Mouse (Mus musculus) forebrain, embryonic 11.5 days (tissue): ENCODE data around the gene Tmem263. TPM values are rescaled to one million over a fixed set of nuclear protein-coding genes. Genes with fewer than 3 reads are reported as not detected.

ENCODE experiments used
- ATAC-seq: fragments of 200-750 bp; cut with Nextera tagmentation; replicated peaks from 2 replicates; pipeline ENCODE4 v1.8.0; 2017; ENCODE audit warnings: moderate TSS enrichment; ENCODE audit not compliant: low FRiP score
- DNase-seq: peaks from one replicate; pipeline ENCODE4 v3.0.0-alpha.2; 2017; ENCODE audit warnings: low spot score
- H3K27ac ChIP-seq: fragments of 300-500 bp; sonication (generic); 2 replicates; pipeline ENCODE4 v1.5.1; 2014; ENCODE audit warnings: low read depth, low read length
- H3K27me3 ChIP-seq: fragments of 300-500 bp; sonication (generic); 2 replicates; pipeline ENCODE4 v1.6.1; 2014; ENCODE audit warnings: mild to moderate bottlenecking, low read length, mixed read lengths; ENCODE audit not compliant: control insufficient read depth, insufficient read depth
- H3K36me3 ChIP-seq: fragments of 300-500 bp; sonication (generic); 2 replicates; pipeline ENCODE4 v1.6.1; 2014; ENCODE audit warnings: mild to moderate bottlenecking, low read length, moderate library complexity, mixed read lengths; ENCODE audit not compliant: control insufficient read depth, insufficient read depth
- H3K4me1 ChIP-seq: fragments of 300-500 bp; sonication (generic); replicated peaks from 2 replicates; pipeline ENCODE4 v1.6.1; 2014; ENCODE audit warnings: low read length, mixed read lengths; ENCODE audit not compliant: control insufficient read depth, insufficient read depth
- H3K4me2 ChIP-seq: fragments of 300-500 bp; sonication (generic); 2 replicates; pipeline ENCODE4 v1.6.1; 2014; ENCODE audit warnings: low read depth, mild to moderate bottlenecking, low read length, moderate library complexity, mixed read lengths; ENCODE audit not compliant: severe bottlenecking
- H3K4me3 ChIP-seq: fragments of 300-500 bp; sonication (generic); 2 replicates; pipeline ENCODE4 v1.5.1; 2014; ENCODE audit warnings: low read depth, low read length
- H3K9ac ChIP-seq: fragments of 300-500 bp; sonication (generic); 2 replicates; pipeline ENCODE4 v1.6.1; 2014; ENCODE audit warnings: low read length
- H3K9me3 ChIP-seq: fragments of 300-500 bp; sonication (generic); 2 replicates; pipeline ENCODE4 v1.6.1; 2016; ENCODE audit warnings: low read length, mixed read lengths; ENCODE audit not compliant: control insufficient read depth
- WGBS: fragments of 180-500 bp; shearing (Covaris S2); extraction: QIAGEN DNeasy Blood & Tissue Kit; methylation state at CpG from one replicate; pipeline ENCODE4 v1.1.7; 2014; 5-methylcytosine and 5-hydroxymethylcytosine counted together
- polyA plus RNA-seq: library from polyadenylated mRNA; unstranded; fragments of >200 nt; fragmentation: Nextera tagmentation; extraction: Ambion mirVana; gene quantifications from 2 replicates; pipeline ENCODE4 v1.2.1, GENCODE M21; 2014

Gene Tmem263
- 60.7 and 66.5 TPM in 2 replicates for polyA plus RNA-seq

- H3K27me3 ChIP-seq = no peaks in the 10 kb centered on the region
- no peaks in the 10 kb centered on the region for H3K9me3 ChIP-seq
- H3K27ac ChIP-seq = peak within 1 kb of the TSS; percentile 51
- 0 out of 2 replicates have a peak, but pooled peaks cover 3% of the 10 kb centered on the region for H3K4me1 ChIP-seq
- H3K4me3 ChIP-seq = peak within 1 kb of the TSS; percentile 91
- H3K4me2 ChIP-seq = peak within 1 kb of the TSS; percentile 92
- ATAC-seq (peak; percentile 97), DNase-seq (peak; percentile 99)
- H3K36me3 ChIP-seq = no peaks in the 10 kb centered on the region
- H3K9ac ChIP-seq = peak within 1 kb of the TSS; percentile 83
- WGBS = under 1% methylated on average over 84 of the region's 96 CpGs
These were observed at the start of gene Tmem263, which contains the start of gene Fhl4 for GRCm38 (mm10) chr10:85102247-85103084. TSS of gene Tmem263 (plus strand) at chr10:85102627. TSS of gene Fhl4 (minus strand) at chr10:85102495.

GRCm38 (mm10) chr10:85054876-85055275, 47.6 kb upstream of the Tmem263 start:
- H3K36me3 ChIP-seq = no peaks in the 10 kb centered on the region
- DNase-seq (no peak), ATAC-seq (no peak)
- no peaks in the 10 kb centered on the region; the same call in 1 of the 2 replicates for H3K27me3 ChIP-seq
- no peaks in the 10 kb centered on the region for H3K4me1 ChIP-seq
- no peak overlapping the region for H3K4me2 ChIP-seq
- no peaks in the 10 kb centered on the region for H3K9me3 ChIP-seq
- 87% methylated on average over 2 of the region's 2 CpGs for WGBS
- H3K9ac ChIP-seq = no peak overlapping the region
- H3K27ac ChIP-seq = no peak overlapping the region
- no peak overlapping the region for H3K4me3 ChIP-seq

GRCm38 (mm10) chr10:85071605-85072152, 30.7 kb upstream of the Tmem263 start:
- 48% methylated on average over 4 of the region's 4 CpGs for WGBS
- no peak for ATAC-seq
- no peak for DNase-seq
- H3K27ac ChIP-seq = no peak overlapping the region
- H3K4me2 ChIP-seq = no peak overlapping the region
- H3K9ac ChIP-seq = no peak overlapping the region
- H3K27me3 ChIP-seq = no peaks in the 10 kb centered on the region
- H3K9me3 ChIP-seq = no peaks in the 10 kb centered on the region
- no peaks in the 10 kb centered on the region for H3K36me3 ChIP-seq
- no peaks in the 10 kb centered on the region for H3K4me1 ChIP-seq
- H3K4me3 ChIP-seq = no peak overlapping the region

GRCm38 (mm10) chr10:85101841-85102240, 586 bp upstream of the Tmem263 start:
- H3K27me3 ChIP-seq = no peaks in the 10 kb centered on the region
- peak overlapping the region; percentile 91 for H3K4me3 ChIP-seq
- DNase-seq = no peak
- peak overlapping the region; percentile 79 for H3K9ac ChIP-seq
- H3K4me1 ChIP-seq = 0 out of 2 replicates have a peak, but pooled peaks cover 3% of the 10 kb centered on the region
- no peaks in the 10 kb centered on the region for H3K36me3 ChIP-seq
- peak; percentile 29 for ATAC-seq
- H3K9me3 ChIP-seq = no peaks in the 10 kb centered on the region
- H3K4me2 ChIP-seq = peak overlapping the region; percentile 92
- peak overlapping the region; percentile 51 for H3K27ac ChIP-seq
- WGBS = 2% methylated on average over 10 of the region's 10 CpGs

DNA sequence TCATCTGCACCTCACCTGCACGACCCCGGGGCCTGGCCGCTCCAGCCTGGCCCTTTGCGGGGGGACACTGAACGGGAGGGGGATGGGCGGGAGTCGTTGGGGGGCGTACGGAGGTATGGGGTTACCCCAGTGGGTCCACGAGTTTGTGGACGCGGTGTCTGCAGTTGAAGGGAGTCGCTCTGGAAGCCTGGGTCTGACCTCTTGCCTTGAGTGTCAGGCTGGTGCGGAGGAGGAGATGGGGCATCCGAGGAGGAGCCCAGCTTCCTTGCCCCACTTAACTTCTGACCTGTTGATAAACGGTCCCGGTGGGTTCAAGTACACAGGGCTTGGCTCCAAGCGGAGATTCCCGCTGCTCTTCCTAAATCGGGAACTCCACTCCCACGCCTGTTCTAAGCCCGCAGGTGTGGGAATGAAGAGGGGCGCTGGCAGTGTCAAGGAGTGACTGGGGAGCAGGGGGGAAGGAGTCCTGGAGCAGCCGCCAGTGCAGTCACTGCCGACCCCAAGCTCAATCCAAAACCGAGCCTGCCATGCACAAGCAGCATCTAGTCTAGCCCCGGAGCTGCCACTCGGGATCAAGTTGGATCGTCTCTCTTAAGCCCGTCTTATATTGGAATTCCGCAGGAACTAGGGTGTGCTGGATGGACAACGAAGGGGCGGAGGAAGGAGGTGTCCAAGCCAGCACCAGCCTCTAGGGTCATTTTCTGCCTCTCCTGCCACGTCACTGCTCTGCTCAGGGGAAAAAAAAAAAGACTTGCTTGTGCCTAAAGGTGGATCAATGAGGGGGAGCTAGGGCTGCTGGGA, 858 bp downstream of the Tmem263 start:
- peak overlapping the region; percentile 83 for H3K9ac ChIP-seq
- under 1% methylated on average over 34 of the region's 34 CpGs for WGBS
- ATAC-seq (no peak; the same call in 1 of the 2 replicates), DNase-seq (peak; percentile 69)
- H3K27me3 ChIP-seq = no peaks in the 10 kb centered on the region
- H3K36me3 ChIP-seq = no peaks in the 10 kb centered on the region
- H3K9me3 ChIP-seq = no peaks in the 10 kb centered on the region
- H3K4me2 ChIP-seq = peak overlapping the region; percentile 92
- H3K4me3 ChIP-seq = peak overlapping the region; percentile 91
- H3K4me1 ChIP-seq = 0 out of 2 replicates have a peak, but pooled peaks cover 3% of the 10 kb centered on the region
- peak overlapping the region; percentile 31; the same call in 1 of the 2 replicates for H3K27ac ChIP-seq

DNA sequence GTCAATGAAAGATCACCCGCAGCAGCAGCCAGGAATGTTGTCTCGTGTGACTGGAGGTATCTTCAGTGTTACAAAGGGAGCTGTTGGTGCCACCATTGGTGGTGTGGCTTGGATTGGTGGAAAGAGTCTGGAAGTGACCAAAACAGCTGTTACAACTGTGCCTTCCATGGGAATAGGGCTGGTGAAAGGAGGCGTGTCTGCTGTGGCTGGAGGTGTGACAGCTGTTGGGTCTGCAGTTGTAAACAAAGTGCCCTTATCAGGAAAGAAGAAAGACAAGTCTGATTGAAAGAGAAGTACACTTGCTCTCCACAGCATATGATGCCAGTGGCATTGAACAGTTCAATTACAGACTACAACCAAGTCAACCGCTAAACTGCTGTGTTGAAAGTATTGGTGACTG, 12.0 kb downstream of the Tmem263 start:
- ATAC-seq = no peak
- no peak overlapping the region for H3K4me3 ChIP-seq
- no peaks in the 10 kb centered on the region for H3K27me3 ChIP-seq
- no peak overlapping the region for H3K4me2 ChIP-seq
- no peak for DNase-seq
- 92% methylated on average over 4 of the region's 4 CpGs for WGBS
- H3K36me3 ChIP-seq = no peaks in the 10 kb centered on the region
- no peaks in the 10 kb centered on the region for H3K9me3 ChIP-seq
- no peak overlapping the region for H3K27ac ChIP-seq
- no peak overlapping the region for H3K9ac ChIP-seq
- H3K4me1 ChIP-seq = no peaks in the 10 kb centered on the region

- WGBS = 89% methylated on average over 13 of the region's 13 CpGs
- Histone ChIP-seq H3K9me3 (no peaks in the 10 kb centered on the region), H3K27me3 (no peaks in the 10 kb centered on the region), H3K27ac (no peak overlapping the region), H3K4me1 (peaks cover 5% of the 10 kb centered on the region; the same call in 1 of the 2 replicates), H3K4me3 (no peak overlapping the region), H3K9ac (no peak overlapping the region), H3K4me2 (no peak overlapping the region), H3K36me3 (no peaks in the 10 kb centered on the region; the same call in 1 of the 2 replicates)
- no peak for ATAC-seq
- no peak for DNase-seq
These were observed 22.8 kb downstream of the Tmem263 start for GRCm38 (mm10) chr10:85125184-85125583.
